Mouse (Mus musculus) adrenal gland, postnatal 25 days (tissue): ENCODE results near the gene Pign. TPM values are rescaled to one million over a fixed set of nuclear protein-coding genes. Genes with fewer than 3 reads are reported as not detected.
A peak's percentile ranks its signal among the peaks of the same experiment; 100 is the strongest.

ENCODE experiments used
- DNase-seq: peaks from one replicate; pipeline ENCODE4 v3.0.0; 2021; ENCODE audit warnings: mixed read lengths
- long read RNA-seq: library from polyadenylated mRNA; stranded (forward); transcript quantifications from one replicate; pipeline ENCODE4 v2.0.0, GENCODE M21; 2021
- total RNA-seq: library from RNA; stranded (reverse); gene quantifications from 2 replicates; pipeline ENCODE4 v1.2.3, GENCODE M21; 2021

The Pign gene
- total RNA-seq, result 40.5 and 52.5 TPM in 2 replicates
- long read RNA-seq, full-length matches to known transcripts, result 3 of 5 reads
- long read RNA-seq, partial matches to known transcripts, result 2 of 5 reads
- long read RNA-seq, other reads (novel, unspliced or antisense), result 0 of 5 reads

- DNase-seq, result peak; percentile 96
Measured at GRCm38 (mm10) chr1:105663171-105663961, at the start of gene Pign, which contains the start of gene Relch. TSS of gene Pign (minus strand) at chr1:105663677. TSS of gene Relch (plus strand) at chr1:105663861.

- DNase-seq, result no peak
Measured at GRCm38 (mm10) chr1:105712822-105713221, 49.3 kb upstream of the Pign start.

GRCm38 (mm10) chr1:105711227-105711626 is 47.8 kb upstream of the Pign start:
- DNase-seq, result peak; percentile 2

- no peak for DNase-seq
Measured at GRCm38 (mm10) chr1:105709415-105709814, 45.9 kb upstream of the Pign start.

- no peak for DNase-seq
Measured at GRCm38 (mm10) chr1:105700984-105701530, 37.6 kb upstream of the Pign start.

GRCm38 (mm10) chr1:105695581-105695980 is 32.1 kb upstream of the Pign start:
- no peak for DNase-seq

GRCm38 (mm10) chr1:105685501-105685900 is 22.0 kb upstream of the Pign start:
- DNase-seq, result no peak

GRCm38 (mm10) chr1:105680587-105680986 is 17.1 kb upstream of the Pign start:
- DNase-seq, result peak; percentile 7

GRCm38 (mm10) chr1:105674763-105675162 is 11.3 kb upstream of the Pign start:
- DNase-seq, result no peak

- DNase-seq, result no peak
Measured at GRCm38 (mm10) chr1:105669700-105670099, 6.2 kb upstream of the Pign start.

- no peak for DNase-seq
Measured at GRCm38 (mm10) chr1:105663962-105664812, 710 bp upstream of the Pign start.

GRCm38 (mm10) chr1:105662820-105663170 is 682 bp downstream of the Pign start:
- DNase-seq, result no peak

GRCm38 (mm10) chr1:105660015-105660414 is 3.5 kb downstream of the Pign start:
- no peak for DNase-seq

GRCm38 (mm10) chr1:105653981-105654380 is 9.5 kb downstream of the Pign start:
- DNase-seq, result no peak

- DNase-seq, result no peak
Measured at GRCm38 (mm10) chr1:105650650-105651049, 12.8 kb downstream of the Pign start.

- no peak for DNase-seq
Measured at GRCm38 (mm10) chr1:105644093-105644492, 19.4 kb downstream of the Pign start.

- DNase-seq, result no peak
Measured at GRCm38 (mm10) chr1:105630481-105630880, 33.0 kb downstream of the Pign start.

GRCm38 (mm10) chr1:105589673-105590072 is 73.8 kb downstream of the Pign start:
- no peak for DNase-seq

GRCm38 (mm10) chr1:105588697-105589096 is 74.8 kb downstream of the Pign start:
- no peak for DNase-seq

GRCm38 (mm10) chr1:105582800-105583199 is 80.7 kb downstream of the Pign start:
- DNase-seq, result no peak

- DNase-seq, result no peak
Measured at GRCm38 (mm10) chr1:105580909-105581308, 82.6 kb downstream of the Pign start.

- no peak for DNase-seq
Measured at GRCm38 (mm10) chr1:105566051-105566450, 97.4 kb downstream of the Pign start.

- no peak for DNase-seq
Measured at GRCm38 (mm10) chr1:105564289-105564688, 99.2 kb downstream of the Pign start.
